Mouse (Mus musculus): Measurements from ENCODE around the gene Myod1. TPM values are rescaled to one million over a fixed set of nuclear protein-coding genes. Genes with fewer than 3 reads are reported as not detected.

The Myod1 gene
- polyA plus RNA-seq, 1 experiment from 2014 or later: 0.33 TPM

GRCm38 (mm10) chr7:46422052-46422763 is 45.9 kb downstream of the Myod1 start:
- Histone ChIP-seq H3K36me3 (replicated peaks) (no peaks in the 10 kb centered on the region), H3K9ac (no peak overlapping the region), H3K9me3 (no peaks in the 10 kb centered on the region), H3K4me3 (replicated peaks) (no peak overlapping the region), H3K27me3 (no peaks in the 10 kb centered on the region), H3K4me1 (peaks cover 30% of the 10 kb centered on the region), H3K27ac (peak overlapping the region; percentile 75), H3K4me2 (peak overlapping the region; percentile 25)
- WGBS: 53% methylated on average over 8 of the region's 8 CpGs
- peak; percentile 66 for ATAC-seq (ENCODE audit: low FRiP score)

- Histone ChIP-seq H3K9me3 (no peaks in the 10 kb centered on the region), H3K27ac (peak overlapping the region; percentile 75), H3K36me3 (replicated peaks) (no peaks in the 10 kb centered on the region), H3K9ac (no peak overlapping the region), H3K4me2 (peak overlapping the region; percentile 25), H3K4me1 (peaks cover 30% of the 10 kb centered on the region), H3K27me3 (no peaks in the 10 kb centered on the region), H3K4me3 (replicated peaks) (no peak overlapping the region)
- WGBS: 56% methylated on average over 18 of the region's 18 CpGs
- ATAC-seq (ENCODE audit: low FRiP score): peak; percentile 72
Measured at GRCm38 (mm10) chr7:46422764-46423412, 46.6 kb downstream of the Myod1 start.

- no peak for ATAC-seq (ENCODE audit: low FRiP score)
- Histone ChIP-seq H3K9ac (no peak overlapping the region), H3K27ac (no peak overlapping the region), H3K4me2 (no peak overlapping the region), H3K27me3 (no peaks in the 10 kb centered on the region), H3K36me3 (replicated peaks) (no peaks in the 10 kb centered on the region), H3K4me3 (replicated peaks) (no peak overlapping the region), H3K9me3 (no peaks in the 10 kb centered on the region), H3K4me1 (peaks cover 30% of the 10 kb centered on the region)
- WGBS: 74% methylated on average over 3 of the region's 3 CpGs
Measured at GRCm38 (mm10) chr7:46423951-46424350, 47.7 kb downstream of the Myod1 start.

- no peak overlapping the region for H3K4me3 ChIP-seq (replicated peaks)
- ATAC-seq (ENCODE audit: low FRiP score): no peak
- H3K9ac ChIP-seq: no peak overlapping the region
- no peaks in the 10 kb centered on the region for H3K36me3 ChIP-seq (replicated peaks)
- H3K4me2 ChIP-seq: no peak overlapping the region
- WGBS: 52% methylated on average over 4 of the region's 4 CpGs
- no peak overlapping the region for H3K27ac ChIP-seq
- H3K4me1 ChIP-seq: peaks cover 30% of the 10 kb centered on the region
- no peaks in the 10 kb centered on the region for H3K9me3 ChIP-seq
- no peaks in the 10 kb centered on the region for H3K27me3 ChIP-seq
Measured at GRCm38 (mm10) chr7:46425012-46425411, 48.7 kb downstream of the Myod1 start.

Other genes with a start within 250 kb of the Myod1 start
- 1.4 and 2.5 TPM in 2 replicates for gene Abcc8, start 196.4 kb upstream of the Myod1 start, polyA plus RNA-seq (2016; fragmentation: Nextera tagmentation; extraction: Ambion mirVana)
- 2.5 and 2.9 TPM in 2 replicates for gene Ush1c, start 138.0 kb upstream of the Myod1 start, polyA plus RNA-seq (2016; fragmentation: Nextera tagmentation; extraction: Ambion mirVana)
- 0.17 TPM in 1 of 2 replicates, not detected in the other for gene Otog, start 135.5 kb upstream of the Myod1 start, polyA plus RNA-seq (2016; fragmentation: Nextera tagmentation; extraction: Ambion mirVana)
- 4.8 and 4.9 TPM in 2 replicates for gene Kcnc1, start 20.0 kb downstream of the Myod1 start, polyA plus RNA-seq (2016; fragmentation: Nextera tagmentation; extraction: Ambion mirVana)